Mouse (Mus musculus) embryo, embryonic 9.5 days (tissue): Measurements from ENCODE around the gene Fbxw5.
A peak's percentile ranks its signal among the peaks of the same experiment; 100 is the strongest.
"Not testable (repeated sequence)": the region's sequence is repeated elsewhere in the genome, so short reads cannot be mapped to it uniquely, and the experiment has no call there.

ENCODE experiments used
- DNase-seq: peaks from one replicate; pipeline ENCODE4 v3.0.0-alpha.2; 2017; ENCODE audit errors: extremely low spot score

Fbxw5 gene

GRCm38 (mm10) chr2:25509912-25510311 lies 9.4 kb downstream of the Fbxw5 start:
- no peak for DNase-seq

GRCm38 (mm10) chr2:25526510-25527302 lies 26.2 kb downstream of the Fbxw5 start:
- DNase-seq: no peak

GRCm38 (mm10) chr2:25533707-25534106 lies 33.2 kb downstream of the Fbxw5 start:
- DNase-seq: no peak

- no peak for DNase-seq
These were observed 33.8 kb downstream of the Fbxw5 start for GRCm38 (mm10) chr2:25534178-25534865.

- DNase-seq: no peak
These were observed 34.3 kb downstream of the Fbxw5 start for GRCm38 (mm10) chr2:25534866-25535182.

- no peak for DNase-seq
These were observed 36.0 kb downstream of the Fbxw5 start for GRCm38 (mm10) chr2:25536531-25536930.

- DNase-seq: no peak
These were observed 40.0 kb downstream of the Fbxw5 start for GRCm38 (mm10) chr2:25540541-25540948.

- DNase-seq: no peak
These were observed 41.3 kb downstream of the Fbxw5 start for GRCm38 (mm10) chr2:25541644-25542367.

GRCm38 (mm10) chr2:25545996-25546810 lies 45.7 kb downstream of the Fbxw5 start:
- no peak for DNase-seq

GRCm38 (mm10) chr2:25546811-25547491 lies 46.4 kb downstream of the Fbxw5 start, which contains the start of gene Traf2:
Gene Traf2, minus strand, starts transcription at chr2:25546940.
- DNase-seq: peak; percentile 98

- no peak for DNase-seq
These were observed 48.8 kb downstream of the Fbxw5 start for GRCm38 (mm10) chr2:25549021-25549991.

- no peak for DNase-seq
These were observed 50.6 kb downstream of the Fbxw5 start for GRCm38 (mm10) chr2:25551186-25551585.

GRCm38 (mm10) chr2:25553171-25553786 lies 52.7 kb downstream of the Fbxw5 start:
- DNase-seq: not testable (repeated sequence)
